Mouse (Mus musculus): ENCODE measurements at regions not wholly inside any gene's neighbourhood (a gene's known extent, or its start where the extent isn't known, plus 50 kb on each side); places are given as distances from the start of the nearest gene placed in this dataset.
"Not testable (repeated sequence)": the region's sequence is repeated elsewhere in the genome, so short reads cannot be mapped to it uniquely, and the experiment has no call there.

DNA sequence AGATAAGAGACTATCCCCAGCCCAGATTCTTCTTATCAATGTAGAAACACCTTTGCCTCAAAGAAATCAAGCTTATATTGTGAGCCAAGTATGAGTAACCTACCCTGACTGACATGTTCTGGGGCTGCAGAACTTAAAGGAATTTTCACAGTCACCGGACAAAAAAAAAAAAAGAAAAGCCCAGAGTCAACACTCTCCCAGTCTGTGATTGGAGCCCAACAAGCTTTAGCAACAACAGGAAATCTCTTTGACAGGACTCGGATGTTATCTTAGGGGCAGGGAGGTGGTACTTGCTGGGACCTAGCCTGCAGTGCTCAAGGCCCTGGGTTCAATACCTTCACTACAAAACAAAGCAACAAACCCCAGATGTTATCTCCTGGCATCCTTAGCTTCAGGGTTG is 114.2 kb downstream of the Nectin1 start:
- no peak for DNase-seq (ENCODE audit: low spot score)

- DNase-seq (ENCODE audit: low spot score) = no peak
These were observed 115.0 kb downstream of the Nectin1 start for GRCm38 (mm10) chr9:43858761-43859160.

GRCm38 (mm10) chr9:43860264-43860663 is 116.5 kb downstream of the Nectin1 start:
- no peak for DNase-seq (ENCODE audit: low spot score)

DNA sequence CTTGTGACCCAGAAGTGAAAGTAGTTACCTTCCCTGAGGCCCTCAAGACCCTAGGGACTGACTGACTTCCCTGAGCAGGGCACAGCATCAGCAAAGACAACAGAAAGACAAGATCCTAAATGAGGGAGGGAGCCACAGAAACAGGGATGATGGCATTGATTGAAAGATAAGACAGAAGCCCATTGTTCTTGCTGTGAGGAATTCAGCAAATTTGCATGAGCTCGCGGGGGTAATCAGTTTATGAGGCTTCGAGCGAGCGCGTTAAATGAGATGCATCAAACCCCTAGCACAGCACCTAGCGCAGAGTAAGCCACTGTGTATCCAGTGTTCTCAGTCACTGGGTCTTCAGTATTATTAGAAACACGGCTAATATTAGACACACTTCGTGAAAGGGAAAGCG is 117.6 kb downstream of the Nectin1 start:
- no peak for DNase-seq (ENCODE audit: low spot score)

DNA sequence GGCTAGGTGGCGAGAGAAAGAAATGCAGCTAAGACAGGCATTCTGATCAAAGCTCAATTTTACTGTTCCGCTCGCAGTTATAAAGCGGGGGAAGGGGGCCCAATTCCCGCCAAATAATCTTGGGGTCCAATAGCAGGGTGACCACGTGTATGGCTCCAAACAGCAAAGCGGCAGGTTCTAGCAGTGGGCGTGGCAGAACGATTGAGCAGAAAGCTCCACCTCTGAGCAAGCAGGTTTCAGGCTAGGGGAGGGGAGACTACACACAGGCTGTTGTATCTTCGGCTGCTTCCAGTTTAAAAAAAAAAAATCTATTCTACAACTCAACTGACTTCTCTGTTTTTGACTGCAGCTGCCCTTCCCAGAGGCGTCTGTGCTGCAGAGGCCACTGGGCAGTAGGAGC is 118.2 kb downstream of the Nectin1 start:
- DNase-seq (ENCODE audit: low spot score) = not testable (repeated sequence)

- no peak for DNase-seq (ENCODE audit: low spot score)
These were observed 120.0 kb downstream of the Nectin1 start for GRCm38 (mm10) chr9:43863609-43864397.

DNA sequence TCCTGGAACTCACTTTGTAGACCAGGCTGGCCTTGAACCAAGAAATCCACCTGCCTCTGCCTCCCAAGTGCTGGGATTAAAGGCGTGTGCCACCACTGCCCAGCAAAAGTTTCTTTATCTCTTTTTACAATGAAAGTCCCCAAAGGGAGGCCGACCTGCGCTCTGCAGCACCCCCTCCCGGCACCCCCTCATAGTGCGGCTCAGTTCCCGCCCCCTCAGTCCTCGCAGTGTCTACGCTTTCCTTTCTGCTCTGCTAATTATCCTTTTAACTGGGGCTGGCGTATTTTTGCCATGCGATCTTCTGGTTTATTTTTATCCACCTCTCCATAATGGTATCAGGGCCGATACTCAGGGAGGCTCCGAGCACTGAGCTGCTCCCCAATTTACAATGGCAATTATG is 123.0 kb downstream of the Nectin1 start:
- no peak for DNase-seq (ENCODE audit: low spot score)

DNA sequence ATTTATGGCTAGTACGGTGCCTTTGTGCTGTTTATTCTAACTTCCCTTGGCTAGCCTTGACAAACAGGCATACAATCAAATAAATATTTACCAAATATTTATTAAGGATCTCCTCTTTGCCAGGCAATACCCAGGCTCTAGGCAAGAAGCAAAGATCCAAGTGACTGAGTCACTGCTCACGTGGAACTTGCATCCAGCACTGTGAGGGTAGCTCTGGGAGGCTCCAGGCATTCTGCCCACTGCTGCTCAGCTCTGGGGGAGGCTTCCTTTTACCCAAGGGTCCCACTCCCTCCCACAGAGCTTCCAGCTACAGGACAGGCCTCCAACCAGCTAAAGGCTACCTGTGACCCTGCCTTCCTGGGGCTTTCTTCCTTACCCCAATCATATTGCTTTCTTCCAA is 130.1 kb downstream of the Nectin1 start:
- no peak for DNase-seq (ENCODE audit: low spot score)

- DNase-seq (ENCODE audit: low spot score) = no peak
These were observed 130.5 kb downstream of the Nectin1 start for GRCm38 (mm10) chr9:43874332-43874731.

GRCm38 (mm10) chr9:43879220-43879968 is 135.6 kb downstream of the Nectin1 start:
- no peak for DNase-seq (ENCODE audit: low spot score)

DNA sequence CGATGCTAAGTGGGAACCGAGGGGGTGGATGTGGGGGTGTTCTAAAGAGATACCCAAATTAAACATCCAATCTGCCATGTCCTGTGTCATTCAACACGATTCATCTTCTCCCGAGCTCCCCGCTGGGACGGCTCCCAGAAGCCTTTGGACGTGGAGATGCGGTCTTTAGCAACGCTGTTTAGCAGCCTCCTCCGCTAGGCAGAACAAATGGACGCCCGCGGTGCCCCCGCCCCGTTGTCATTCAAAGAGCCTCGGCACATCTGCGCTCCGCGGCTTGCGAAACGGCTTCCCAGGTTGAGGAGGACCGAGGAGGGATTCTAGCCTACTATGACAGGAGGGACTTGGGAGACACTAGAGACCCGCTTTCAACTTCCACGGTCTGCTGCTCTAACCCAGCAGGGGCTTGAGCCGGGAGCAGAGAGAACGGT is 136.2 kb downstream of the Nectin1 start:
- DNase-seq (ENCODE audit: low spot score) = peak; percentile 49

GRCm38 (mm10) chr9:43893086-43893485 is 149.3 kb downstream of the Nectin1 start:
- DNase-seq (ENCODE audit: low spot score) = no peak

DNA sequence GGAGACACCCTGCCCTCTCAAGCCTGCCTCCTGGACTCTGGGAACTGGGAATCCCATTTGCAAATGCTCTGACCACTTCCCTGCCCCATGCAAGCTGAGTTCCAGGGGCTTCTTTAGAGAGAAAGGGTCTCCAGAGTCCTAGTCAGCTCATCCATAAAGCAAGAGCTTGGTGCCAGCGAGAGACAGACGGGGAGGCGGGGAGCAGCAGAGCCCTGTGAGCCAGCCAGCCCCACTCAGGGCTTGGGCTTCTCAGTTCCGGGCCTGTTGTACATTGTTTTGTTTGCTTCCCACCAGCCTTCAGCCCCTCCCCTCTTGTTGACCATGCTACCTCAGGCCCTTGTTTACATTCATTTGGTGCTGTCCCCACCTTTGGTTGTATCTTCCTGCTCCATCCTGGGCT is 143.9 kb upstream of the Thy1 start:
- DNase-seq (ENCODE audit: low spot score) = no peak

DNA sequence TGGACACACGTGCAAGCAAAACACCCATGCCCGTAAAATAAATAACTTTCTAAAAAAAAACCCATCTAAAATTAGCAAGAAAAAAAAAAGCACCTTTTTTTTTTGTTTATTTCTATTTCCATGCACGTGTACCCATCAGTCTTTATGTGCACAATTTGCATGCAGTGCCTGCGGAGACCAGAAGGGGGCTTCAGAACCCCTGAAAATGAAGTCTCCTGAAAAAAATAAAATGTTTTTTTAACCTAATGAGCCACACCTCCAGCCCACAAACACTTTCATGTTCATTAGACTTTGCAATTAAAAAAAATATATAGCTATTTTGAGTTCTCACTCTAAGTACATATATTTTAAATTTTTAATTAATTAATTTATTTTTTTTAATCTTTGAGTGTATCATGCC is 134.9 kb upstream of the Thy1 start:
- no peak for DNase-seq (ENCODE audit: low spot score)

GRCm38 (mm10) chr9:43915015-43915414 is 128.2 kb upstream of the Thy1 start:
- no peak for DNase-seq (ENCODE audit: low spot score)

DNA sequence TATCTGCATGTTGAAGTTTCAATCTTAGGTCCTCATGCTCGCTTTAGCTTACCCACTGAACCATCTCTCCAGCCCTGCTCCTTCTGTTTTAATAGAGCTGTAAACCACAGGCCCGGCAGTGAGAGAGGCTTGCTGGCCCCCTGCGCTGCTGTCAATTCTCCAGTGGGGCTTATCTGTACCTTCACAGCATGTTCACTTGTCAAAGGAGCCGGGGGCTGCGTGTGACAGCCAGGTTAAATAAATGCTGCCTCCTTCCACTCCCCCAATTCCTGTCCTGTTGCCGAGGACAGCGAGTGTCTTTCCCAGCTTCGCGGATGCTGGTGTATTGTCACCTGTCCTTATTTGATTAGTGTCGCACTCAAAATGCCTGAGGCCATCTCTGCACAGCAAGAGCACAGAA is 125.7 kb upstream of the Thy1 start:
- no peak for DNase-seq (ENCODE audit: low spot score)

- DNase-seq (ENCODE audit: low spot score) = no peak
These were observed 124.2 kb upstream of the Thy1 start for GRCm38 (mm10) chr9:43919010-43919409.

DNA sequence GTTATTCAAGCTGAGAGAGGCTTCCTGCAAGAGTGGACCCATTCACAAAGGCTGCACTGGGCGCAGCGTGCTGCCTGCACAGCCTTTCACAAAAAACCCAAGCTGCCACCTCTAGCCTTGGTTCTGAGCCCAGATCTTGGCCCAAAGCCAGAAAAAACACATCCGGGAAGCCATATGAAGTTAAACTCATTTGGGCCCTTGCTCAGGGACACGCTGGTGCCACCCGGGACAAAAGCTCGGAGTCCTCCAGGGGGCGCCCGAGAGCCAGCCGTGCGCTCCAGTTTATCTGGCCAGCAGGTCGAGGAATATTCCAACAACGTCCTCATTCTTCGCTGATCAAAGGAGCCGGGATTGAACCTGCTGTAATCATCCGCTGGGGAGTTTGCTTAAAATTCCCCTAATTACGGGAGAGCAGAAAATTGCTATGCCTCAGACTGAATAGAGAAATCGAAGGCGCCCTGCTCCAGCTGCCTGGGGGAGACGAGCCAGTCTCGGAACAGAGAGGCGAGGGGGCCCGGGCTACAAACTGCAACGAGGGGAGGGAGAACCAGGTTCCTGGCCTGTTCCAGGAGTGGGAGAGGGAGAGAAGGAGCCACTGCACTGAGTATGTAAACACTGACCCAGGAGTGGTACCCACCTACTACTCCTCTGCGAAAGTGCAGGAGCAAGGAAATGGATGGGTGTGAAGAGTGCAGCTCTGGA is 123.0 kb upstream of the Thy1 start:
- peak; percentile 42 for DNase-seq (ENCODE audit: low spot score)

- no peak for DNase-seq (ENCODE audit: low spot score)
These were observed 121.0 kb upstream of the Thy1 start for GRCm38 (mm10) chr9:43922231-43922630.

DNA sequence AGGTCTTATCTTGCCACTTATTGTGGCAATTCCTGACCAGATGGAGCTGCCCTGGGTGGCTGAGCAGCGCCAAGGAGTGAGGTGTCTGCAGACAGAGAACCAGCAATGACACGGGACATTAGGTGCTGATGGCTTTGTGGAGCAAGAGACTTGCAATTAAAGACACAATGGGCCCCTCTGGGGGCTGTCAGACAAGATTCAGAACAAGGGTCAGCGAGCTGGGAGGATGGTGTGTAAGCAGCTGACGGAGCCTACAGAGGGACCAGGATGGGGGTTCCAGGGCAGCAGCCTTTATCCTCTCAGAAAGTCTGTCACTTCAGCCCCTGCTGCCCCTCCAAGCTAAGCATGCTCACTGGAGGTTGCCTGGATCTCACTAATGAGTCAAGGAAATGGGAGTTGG is 120.1 kb upstream of the Thy1 start:
- DNase-seq (ENCODE audit: low spot score) = no peak

DNA sequence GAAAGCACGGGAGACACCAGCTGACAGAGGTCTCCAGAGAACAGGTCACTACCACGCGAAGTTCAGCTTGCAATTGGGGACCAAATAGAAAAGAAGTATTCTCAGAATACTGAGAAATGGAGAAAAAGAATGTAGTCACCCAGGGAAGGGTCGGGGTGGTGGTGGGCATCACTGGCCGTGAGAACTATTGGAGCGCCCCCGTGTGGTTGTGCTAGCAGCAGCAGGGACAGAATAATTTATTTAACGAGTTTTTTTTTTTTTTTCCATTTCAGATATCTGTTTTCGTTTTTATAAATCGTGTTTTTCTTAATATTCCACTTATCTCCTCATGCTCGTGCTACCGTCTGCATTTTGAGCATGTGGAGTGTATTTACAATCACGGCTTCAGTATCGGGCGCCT is 118.4 kb upstream of the Thy1 start:
- no peak for DNase-seq (ENCODE audit: low spot score)

GRCm38 (mm10) chr9:43929312-43930036 is 113.7 kb upstream of the Thy1 start:
- DNase-seq (ENCODE audit: low spot score) = no peak
